Mouse (Mus musculus): ENCODE results near the gene Ddx4.

The Ddx4 gene

DNA sequence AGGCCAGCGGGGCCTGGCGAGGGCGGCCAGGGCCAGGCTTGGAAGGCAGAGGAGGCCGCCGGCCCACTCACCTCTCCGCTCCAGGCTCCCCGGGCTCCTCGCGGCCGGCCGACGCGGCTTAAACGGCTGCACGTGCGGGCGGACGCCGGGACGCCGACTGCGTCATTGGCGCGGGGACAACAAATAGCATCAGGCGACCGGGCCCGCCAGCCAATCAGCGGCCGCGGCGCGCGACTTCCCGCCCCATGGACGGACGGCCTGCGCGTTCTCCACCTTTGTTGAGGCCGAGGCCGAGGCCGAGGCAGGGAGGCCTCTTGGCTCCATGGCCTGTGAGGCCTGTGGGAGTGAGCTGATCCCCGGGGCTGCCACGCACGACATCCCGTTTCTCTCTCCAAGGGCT is at the start of gene Ddx4:
TSS of gene Ddx4 (minus strand) at position 271 of the 400 bp plus-strand sequence.
- DNase-seq (ENCODE audit: low spot score): no peak

DNA sequence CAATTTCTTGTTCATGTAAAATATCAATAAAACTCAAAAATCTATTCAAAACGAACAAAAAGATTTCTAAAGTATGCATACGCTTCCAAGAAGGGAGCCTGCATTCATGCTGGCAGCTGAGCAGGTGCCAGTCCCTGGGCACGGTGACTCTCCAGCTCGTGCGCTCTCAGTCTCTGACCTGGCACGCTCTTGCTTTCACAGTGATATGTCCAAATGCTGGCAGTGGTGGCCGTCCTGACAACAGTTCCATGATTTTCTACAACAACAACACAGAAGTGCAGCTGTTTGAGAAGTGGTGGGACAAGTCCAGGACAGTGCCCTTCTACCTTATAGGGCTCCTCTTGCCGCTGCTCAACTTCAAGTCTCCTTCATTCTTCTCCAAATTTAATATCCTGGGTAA is 49.0 kb upstream of the Ddx4 start:
- DNase-seq (ENCODE audit: low spot score): no peak

DNA sequence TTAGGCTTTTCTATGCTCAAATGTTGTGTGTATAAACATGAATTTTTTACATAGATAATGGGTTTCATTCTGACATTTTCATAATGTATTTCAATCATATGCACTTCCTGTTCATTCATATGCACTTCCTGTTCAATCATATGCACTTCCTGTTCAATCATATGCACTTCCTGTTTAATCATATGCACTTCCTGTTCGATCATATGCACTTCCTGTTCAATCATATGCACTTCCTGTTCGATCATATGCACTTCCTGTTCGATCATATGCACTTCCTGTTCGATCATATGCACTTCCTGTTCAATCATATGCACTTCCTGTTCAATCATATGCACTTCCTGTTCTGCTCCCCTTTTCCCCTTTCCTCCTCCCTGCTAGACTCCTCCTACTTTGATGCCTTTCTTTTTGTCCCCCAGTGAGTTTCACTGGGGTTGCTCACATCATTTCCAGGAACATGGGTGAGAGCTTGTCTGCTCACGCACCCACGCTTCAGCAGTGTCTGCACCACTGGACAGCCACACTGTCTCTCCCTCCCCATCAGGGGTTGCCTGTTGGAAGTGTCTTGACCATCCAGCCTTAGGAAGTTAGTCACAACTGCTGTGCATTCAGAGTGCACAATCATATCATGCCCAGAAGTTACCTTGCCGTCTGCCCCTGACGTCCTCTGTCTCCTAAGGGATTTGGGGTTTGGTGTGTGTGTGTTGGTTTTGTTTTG is 43.4 kb upstream of the Ddx4 start:
- no peak for DNase-seq (ENCODE audit: low spot score)

DNA sequence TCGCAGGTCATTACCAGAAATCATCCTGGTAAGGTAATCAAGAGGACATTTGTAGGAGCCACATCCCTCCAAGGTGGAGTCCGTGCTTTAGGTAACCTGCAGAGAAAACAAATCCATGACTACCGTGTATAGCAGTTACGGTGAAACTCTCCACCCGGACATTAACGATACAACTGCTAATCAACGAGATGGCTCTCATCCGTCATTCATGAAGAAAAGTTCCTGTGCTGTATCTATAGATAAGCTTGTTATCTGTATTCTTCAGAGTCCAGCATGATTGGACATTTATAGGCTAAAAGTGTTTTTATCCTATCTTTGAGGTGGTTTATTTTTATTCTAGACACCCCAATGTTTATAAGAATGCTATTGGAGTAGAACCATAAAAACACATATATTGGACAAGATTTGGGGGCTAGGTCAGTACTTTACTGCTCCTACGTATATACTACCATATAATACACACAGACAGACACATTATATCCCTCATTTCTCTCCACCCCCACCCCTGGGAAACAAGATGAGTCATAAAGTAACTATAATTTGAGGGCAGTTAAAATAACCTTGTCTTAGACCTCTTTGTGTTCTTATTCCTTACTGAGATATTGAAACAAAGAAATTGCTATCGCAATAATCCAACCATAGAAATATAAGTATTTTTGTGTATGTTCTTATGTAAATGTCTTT is 40.7 kb upstream of the Ddx4 start:
- DNase-seq (ENCODE audit: low spot score): no peak

DNA sequence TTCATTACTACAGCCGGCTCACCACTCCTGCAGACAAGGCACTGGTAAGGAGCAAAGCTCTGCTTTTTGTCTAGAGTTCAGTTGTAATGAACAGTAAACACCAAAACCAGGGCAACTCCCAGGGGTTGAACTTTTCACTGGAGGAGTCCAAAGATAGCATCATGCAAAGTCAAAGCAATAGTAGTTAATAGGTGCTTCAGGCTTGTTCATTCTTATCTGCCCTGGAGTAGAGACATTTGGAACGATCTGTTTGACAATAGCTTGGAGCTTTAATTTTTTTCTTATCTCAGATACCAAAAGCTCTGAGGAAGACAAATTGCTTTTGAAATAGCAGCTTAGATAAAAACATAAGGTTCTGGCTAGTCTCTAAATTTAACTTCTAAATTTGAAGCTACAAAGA is 33.9 kb upstream of the Ddx4 start:
- no peak for DNase-seq (ENCODE audit: low spot score)

DNA sequence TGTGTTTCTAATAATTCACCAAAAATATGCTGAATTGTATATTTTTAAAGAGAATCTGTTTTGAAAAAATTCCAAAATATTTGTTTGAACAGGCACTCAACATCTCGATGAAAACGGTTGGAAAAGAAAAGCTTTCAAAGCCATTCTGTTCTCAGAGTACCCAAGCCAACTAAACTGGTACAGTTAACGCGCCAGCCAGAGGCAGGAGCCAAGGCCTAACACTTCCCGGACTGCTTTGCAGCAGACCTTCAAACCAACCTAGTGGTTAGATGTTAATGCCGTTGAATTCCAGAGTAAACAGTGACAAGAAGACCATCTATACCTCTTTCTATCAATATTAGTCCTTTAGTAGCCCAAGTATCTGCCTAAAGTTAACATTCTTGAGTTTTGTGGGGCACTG is 31.7 kb upstream of the Ddx4 start:
- no peak for DNase-seq (ENCODE audit: low spot score)

DNA sequence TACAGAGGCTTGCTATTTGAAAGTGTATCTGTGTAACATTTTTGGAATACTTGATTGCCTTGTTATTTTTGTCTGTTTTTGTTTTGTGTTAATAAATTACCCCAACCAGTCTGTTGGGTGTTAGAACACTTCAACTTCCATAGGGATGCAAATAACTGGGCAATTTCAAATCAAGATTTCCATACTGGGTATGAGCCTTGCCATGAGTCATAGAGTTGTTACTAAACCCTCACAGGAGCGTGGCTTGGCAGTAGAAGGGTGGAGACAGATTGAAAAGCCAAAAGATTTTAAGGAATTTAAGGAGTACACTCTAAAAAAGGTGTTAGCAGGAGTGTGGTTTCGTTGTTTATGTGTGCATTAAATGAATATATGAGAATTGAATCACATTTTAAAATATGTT is 31.0 kb upstream of the Ddx4 start:
- DNase-seq (ENCODE audit: low spot score): no peak

DNA sequence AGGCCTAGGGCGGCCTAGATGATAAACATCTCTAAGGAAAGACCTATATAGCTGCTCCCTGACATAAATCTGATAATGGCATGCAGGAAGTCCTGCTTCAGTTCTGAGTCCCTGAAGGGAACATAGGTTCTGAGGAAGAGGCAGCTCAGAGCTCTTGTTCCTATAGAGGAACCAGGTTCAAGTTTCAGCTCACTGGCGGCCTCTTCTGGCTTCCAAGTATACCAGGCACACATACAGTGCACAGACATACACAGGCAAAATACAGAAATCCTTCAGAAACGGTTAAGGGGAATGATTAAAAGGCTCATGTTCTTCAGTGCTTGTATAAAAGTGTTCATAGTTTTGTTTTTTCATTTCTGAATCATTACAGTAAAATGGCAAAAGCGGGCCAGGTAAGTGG is 25.9 kb upstream of the Ddx4 start:
- DNase-seq (ENCODE audit: low spot score): no peak

DNA sequence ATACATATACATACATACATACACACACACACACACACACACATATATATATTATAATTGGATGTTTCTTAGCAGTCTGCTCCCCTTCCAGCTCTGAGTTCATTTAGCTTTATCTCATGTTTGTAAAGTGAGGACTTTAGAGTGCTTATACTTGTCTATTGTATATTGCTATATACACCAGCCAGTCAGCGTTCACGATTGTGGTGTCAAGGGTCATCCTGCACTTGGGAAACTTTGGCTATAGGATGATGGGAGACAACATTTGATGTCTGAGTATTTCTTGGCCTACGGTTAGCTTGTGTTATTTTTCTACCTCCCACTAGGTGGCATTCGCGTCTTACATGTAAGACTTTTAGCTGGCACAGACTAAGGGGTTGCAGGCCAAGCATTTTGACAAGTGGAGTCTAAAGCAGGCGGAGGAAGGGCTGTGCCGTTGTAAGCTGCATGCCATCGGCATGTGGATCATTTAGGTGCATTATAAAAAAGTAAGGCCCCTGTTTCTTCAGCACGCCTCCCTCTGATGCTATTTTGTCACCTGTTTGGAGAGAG is 21.7 kb upstream of the Ddx4 start:
- DNase-seq (ENCODE audit: low spot score): no peak

DNA sequence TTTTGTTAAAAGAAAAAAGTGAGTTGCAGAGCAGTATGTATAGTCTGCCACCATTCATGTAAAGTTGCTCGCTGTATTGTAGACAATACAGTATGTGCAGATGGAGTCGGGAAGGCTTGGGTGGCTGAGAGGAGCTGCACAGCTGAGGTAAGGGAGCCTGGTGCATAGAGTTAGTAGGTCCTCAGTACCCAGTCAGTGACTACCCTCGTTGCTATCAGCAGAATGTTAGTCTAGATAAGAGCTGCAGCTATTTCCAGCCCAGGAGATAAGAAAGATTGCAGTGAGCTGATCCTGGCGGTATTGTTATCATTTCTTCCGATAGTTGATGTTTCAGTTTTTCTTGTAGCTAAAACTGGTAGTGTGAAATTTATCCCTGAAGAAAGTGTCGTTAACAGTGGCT is 20.5 kb upstream of the Ddx4 start:
- DNase-seq (ENCODE audit: low spot score): no peak

DNA sequence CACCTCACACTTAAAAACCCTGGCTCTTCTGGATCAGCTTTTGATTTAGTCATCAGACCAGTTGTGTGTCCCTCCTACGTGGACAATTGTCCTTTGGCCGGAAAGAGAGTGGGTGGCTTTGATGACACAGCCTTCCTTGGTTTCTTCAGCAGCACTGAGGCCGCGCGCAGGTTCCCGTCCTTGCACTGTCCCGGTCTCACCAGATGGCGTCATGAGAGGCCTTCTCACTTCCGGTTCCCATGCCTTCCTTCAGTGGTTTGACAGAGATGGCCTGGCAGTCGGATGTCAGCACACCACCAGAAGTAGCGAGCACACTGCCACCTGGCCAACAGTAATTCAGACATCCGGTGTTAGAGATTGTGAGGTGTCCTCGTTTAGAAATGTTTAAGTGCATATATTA is 19.4 kb upstream of the Ddx4 start:
- DNase-seq (ENCODE audit: low spot score): no peak

DNA sequence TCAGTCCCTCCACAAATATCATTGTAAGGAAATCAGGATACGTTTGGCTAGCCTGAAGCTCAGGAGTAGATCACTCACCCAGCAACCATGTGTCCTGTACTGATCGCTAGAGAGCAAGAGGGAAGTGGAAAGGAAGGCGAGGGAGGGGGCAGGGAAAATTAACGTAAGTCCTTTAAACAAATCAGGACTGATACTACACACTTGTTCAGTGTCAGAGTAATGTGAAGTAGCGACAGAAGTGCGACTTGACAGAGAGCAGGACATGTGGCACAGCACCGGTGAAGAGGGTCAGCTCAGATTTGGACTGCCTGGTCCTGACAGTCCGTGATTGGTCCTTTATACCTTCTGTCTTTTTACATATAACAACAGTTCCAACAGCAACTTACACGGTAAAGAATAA is 14.9 kb upstream of the Ddx4 start:
- no peak for DNase-seq (ENCODE audit: low spot score)

DNA sequence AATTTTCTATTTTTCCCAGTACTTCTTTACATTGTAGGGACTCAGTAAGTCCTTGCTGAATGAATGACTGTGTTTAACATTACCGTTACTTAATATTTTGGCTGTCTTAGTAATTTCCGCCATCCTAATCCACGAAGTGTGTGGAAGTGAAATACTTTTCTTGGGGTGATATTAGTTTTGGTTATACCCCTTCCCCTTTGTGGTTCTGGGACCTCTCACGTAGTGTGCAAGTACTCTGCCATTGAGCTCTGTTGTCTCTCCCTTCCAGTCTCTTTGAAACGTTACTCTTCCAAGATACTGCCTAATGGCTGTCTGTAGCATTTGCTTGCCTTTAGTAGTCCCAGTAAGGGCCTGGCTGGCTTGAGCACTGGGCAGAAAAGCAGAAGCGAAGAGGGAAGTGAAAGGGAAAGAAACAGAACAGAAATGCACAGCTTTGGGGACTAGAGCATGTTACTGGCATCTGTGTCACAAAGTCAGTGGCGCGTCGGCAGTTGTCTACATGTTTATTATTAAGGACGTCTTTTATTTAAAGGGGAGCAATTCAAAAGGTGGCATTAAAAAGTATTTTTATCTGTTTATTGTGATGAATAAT is 14.3 kb upstream of the Ddx4 start:
- DNase-seq (ENCODE audit: low spot score): no peak

DNA sequence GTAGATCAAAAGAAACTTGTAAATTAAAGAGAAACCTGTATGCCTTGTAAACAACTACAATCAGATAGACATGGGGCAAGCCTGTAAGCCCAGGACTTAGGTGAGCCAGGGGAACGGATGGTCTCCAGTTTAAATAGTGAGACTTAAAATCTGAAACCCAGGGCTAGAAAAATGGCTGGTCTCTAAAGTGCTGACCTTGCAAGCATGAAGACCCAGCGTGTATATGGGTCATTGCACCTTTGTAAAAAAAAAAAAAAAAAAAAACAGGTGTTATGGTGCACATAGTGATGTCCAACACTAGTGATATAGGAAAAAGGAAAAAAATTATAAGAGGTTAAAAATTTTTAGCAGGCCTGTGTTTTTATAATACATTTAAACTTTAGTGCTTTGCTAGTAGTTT is 9.4 kb upstream of the Ddx4 start:
- no peak for DNase-seq (ENCODE audit: low spot score)

DNA sequence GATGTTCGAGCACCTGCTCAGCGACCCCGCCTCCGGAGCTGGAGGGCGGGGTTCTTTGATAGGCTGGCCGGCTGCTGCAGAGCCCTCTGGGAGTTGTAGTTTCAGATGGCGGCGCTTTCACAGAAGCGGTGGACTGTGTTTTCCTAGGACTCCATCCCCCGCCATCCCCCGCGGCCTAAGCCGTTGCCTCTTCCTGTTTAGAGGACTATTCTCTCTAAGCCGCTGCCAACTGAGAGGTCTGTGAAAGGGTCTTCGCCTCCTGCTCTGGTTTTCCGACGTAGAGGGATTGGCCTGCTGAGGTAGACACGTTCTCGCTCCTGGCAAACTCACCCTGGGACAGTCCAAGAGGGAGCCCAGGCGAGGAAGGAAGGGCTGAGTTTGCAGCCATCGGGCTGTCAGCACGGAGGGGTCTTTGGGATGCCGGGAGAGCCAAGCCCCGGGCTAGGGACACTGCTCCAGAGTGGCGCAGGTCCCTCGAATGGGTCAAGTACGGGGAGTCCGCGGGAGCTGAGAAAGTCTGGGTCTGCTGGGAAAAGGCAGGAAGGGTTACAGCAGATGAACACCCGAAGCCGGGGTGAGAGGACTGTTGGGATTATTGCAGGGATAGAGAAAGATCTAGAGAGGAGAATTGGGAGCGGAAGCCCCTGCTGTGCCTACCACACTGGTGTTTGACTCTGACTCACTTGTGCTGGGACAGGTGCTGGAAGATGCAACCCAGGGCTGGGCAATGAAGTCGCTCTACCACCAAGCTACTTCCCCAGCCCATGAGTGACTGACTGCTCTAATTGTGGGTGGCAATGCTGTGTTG is 8.5 kb upstream of the Ddx4 start, which contains the start of gene Slc38a9:
TSS of gene Slc38a9 (plus strand) at position 178 of the 808 bp plus-strand sequence.
- DNase-seq (ENCODE audit: low spot score): peak; percentile 85

DNA sequence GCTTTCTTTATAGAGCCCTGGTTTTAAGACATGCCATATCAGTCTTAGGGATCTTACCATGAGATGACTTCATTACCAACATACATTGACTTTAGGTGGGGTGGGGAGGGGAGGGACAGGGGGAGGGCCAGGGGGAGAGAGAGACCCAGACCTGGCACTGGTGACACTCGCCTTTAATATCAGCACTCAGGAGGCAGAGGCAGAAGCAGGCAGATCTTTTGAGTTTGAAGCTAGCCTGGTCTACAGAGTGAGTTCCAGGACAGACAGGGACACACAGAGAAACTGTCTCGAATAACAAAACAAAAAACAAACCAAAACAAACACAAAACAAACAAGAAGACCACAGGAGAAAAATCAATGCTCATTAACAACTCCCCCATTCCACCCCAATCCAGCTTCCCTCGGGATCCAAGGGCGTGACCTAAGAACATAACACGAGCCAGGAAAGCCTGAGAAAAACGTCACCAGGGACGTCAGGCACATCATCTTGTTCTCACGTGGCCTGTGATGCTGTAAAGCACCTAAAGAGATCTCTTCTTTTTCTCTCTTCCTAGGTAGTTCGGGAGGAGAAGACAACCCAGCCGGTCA is 7.8 kb upstream of the Ddx4 start:
- DNase-seq (ENCODE audit: low spot score): no peak

DNA sequence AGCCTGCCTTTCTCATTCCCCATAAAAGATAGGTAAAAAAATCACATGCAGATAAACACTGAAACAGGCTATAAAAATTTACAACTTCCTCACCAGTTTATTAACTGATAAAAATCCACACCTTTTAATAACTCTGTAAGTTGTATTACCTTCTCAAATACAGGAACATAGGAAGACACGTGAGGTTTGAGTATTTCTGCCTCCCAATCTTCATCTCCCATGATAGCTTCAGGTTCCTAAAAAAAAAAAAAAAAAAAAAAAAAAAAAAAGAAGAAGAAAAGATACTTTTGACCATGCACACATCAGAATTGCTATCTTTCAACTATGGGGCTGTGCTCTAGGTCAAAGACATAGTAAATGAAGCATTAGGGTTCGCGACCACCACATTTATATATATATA is 1.1 kb downstream of the Ddx4 start:
- DNase-seq (ENCODE audit: low spot score): no peak

DNA sequence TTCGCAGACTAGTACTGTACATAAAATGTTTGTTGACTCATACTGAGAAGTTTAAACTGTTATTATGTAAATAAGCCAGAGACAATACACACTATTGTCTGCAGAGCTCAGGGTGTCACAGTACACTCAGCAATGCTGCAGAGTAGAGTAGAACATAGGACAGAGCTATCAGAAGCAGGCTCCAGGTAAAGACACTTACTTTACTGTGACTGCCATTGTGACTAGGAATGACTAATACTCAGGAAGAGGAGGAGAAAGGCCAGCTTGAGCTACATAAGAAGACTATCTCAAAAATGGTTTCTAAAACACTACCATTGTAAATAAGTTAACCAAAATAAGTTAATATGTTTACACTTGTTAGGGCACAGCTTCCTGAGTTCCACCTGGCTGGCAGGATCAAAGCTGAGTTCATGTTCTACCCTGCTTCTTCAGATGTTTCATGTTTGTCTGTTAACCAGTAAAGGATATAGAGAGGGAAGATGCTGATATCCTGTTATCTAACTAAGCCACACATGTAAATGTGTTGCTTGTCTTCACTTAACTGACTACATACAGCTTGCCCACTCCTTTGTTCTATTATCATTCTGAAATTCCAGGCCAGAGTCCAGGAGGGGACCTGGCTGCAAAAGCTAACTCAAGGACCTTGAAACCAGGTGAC is 6.6 kb downstream of the Ddx4 start:
- no peak for DNase-seq (ENCODE audit: low spot score)

DNA sequence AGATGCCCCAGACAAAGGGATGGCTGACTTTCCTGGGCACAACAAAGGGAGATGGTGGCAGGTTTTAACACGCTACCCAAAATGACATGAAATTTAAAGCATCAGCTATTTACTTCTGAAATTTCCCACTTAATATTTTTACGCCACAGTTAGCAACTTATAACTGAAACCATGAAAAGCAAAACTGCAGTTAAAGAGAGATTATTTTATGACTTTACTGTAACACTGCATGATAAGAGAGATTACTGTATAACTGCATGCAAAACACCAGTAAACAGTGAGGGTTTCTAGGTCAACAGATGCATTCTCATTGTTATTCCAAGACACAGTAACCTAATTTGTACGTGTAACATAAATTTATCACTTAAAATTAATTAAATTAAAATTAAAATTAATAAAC is 7.3 kb downstream of the Ddx4 start:
- no peak for DNase-seq (ENCODE audit: low spot score)

DNA sequence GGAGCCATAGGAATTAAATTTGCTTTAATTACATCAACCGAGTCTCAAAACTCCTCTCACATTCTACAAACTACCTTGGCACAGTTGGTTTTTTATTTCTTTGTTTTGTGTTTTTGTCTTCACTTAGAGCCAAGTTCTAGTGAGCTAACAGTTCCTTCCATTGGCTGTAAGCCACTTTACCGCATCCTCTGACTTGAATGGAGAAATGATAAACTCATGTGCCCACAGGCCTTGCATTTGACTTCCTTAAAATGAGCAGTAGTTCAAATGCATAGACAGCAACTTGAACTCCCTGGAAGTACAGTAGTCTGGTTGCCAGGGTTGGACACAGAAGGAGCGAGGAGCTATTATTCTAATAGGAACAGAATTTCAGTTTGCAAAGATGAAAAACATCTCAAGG is 9.4 kb downstream of the Ddx4 start:
- no peak for DNase-seq (ENCODE audit: low spot score)

DNA sequence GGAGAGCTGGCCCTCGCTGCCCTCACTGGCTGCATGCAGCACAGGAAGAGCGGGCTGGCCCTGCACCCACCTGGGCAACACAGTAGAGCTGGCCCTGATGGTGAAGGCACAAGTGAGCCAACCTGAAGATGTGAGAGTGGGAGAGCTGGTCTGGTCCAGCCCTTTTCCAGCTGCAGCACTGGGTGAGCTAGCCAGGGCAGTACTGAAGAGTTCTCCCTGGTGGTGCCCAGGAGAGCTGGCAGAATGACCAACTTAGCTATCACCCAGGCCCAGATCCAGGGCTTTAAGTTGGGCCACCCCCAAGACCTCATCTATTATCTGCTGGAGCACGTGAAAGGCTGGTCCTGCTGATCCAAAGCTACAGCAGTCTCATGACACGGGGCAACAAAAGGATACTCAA is 13.2 kb downstream of the Ddx4 start:
- DNase-seq (ENCODE audit: low spot score): no peak

DNA sequence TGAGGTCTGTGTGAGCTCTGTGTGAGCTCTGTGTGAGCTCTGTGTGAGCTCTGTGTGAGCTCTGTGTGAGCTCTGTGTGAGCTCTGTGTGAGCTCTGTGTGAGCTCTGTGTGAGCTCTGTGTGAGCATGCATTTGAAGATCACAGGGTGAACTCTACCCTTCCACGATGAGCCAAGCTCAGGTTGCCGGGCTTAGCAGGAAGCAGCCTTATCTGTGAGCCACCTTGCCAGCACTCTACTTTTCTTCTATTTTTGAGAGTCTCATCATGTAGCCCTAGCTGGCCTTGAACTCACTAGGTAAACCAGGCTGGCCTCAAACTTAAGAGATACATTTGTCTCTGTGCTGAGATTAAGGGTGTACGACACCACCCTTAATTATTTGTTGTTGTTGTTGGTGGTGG is 15.8 kb downstream of the Ddx4 start:
- no peak for DNase-seq (ENCODE audit: low spot score)
